Mouse (Mus musculus) fat pad, adult 2 months (tissue): ENCODE results near the gene Slc3a1.

ENCODE experiments used
- DNase-seq: peaks from one replicate; pipeline ENCODE4 v3.0.0-alpha.2; 2011; ENCODE audit warnings: low read depth, low spot score; ENCODE audit errors: extremely low read depth

The Slc3a1 gene

DNA sequence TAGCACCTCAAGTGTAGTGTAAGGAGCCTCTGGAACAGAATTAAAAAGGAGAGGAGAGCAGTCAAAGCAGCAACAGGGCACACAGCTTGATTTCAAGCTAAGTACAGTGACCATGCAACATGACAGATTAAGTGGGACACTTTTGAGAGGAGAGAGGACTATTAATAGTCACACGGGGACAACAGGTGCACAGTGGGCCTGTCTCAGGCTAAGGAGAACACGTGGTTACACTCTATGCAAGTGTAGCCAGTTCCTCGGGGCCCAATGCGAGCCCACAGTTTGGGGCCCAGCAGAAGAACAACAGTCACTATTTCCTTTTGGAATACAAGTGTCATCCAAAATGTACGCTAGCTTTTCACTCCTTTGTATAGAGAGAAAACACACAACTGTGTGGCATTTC lies 59.4 kb downstream of the Slc3a1 start:
- no peak for DNase-seq

DNA sequence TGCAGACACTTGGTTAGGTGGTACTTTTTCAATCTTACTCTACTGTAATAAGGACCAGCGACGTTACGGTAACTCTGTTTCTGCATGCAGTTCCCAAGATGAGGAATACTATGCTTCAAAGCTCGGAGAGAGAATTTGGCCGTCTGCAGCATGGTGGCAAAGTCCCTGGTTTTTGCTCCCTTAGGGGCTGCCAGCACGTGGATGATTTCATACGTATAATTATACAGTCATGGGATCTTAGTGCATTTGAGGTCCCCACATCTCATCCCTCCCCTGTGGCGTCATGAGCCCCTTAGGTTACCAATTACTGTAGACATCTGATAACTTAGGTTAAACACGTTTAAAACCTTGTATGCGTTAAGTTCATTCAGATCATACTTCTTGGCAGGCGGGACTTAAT lies 60.2 kb downstream of the Slc3a1 start:
- DNase-seq = no peak

DNA sequence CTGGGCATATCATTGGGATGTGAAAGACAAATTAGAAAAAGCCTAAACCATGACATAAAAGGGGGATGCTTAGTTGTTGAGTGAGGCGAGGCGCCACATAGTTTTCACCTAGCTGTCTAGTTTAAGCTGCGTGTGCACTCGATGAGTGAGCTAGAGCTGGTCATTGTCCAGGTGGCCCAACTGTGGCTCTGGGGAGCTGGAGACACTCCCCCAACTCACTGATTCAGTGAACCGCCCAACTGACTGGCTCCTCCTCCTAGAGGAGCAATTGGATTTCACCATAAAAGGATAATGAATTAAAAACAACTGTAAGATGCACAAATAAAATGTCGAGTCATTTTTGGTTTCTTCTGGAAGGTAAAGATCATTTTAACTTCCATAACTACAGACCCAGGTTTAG lies 60.8 kb downstream of the Slc3a1 start:
- no peak for DNase-seq

GRCm38 (mm10) chr17:85089621-85090020 lies 61.4 kb downstream of the Slc3a1 start:
- no peak for DNase-seq

- peak; percentile 86 for DNase-seq
These were observed 62.2 kb downstream of the Slc3a1 start, which contains the start of the genes Prepl and Camkmt for GRCm38 (mm10) chr17:85090120-85091099. Gene Prepl (minus strand): TSS chr17:85090241. Gene Camkmt (plus strand): TSS chr17:85090552.

GRCm38 (mm10) chr17:85091762-85092161 lies 63.6 kb downstream of the Slc3a1 start:
- DNase-seq = no peak

DNA sequence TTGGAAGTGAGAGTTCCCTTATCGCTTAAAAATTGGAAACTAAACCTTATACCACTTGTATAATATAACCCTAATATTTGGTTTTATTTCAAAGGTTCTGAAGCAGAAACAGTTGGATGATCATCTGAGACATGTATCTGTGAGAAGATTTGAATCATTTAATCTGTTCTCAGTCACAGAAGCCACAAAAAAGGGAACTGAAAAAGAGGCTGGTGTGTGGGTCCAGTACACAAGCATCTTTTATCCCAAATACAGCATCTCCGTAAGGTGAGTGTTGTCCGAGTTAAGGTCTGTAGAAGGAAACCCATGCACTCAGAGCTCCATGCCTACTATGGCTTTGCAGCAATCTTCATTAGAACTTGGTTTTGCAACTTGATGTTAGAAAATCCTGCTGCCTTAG lies 68.2 kb downstream of the Slc3a1 start:
- DNase-seq = no peak

DNA sequence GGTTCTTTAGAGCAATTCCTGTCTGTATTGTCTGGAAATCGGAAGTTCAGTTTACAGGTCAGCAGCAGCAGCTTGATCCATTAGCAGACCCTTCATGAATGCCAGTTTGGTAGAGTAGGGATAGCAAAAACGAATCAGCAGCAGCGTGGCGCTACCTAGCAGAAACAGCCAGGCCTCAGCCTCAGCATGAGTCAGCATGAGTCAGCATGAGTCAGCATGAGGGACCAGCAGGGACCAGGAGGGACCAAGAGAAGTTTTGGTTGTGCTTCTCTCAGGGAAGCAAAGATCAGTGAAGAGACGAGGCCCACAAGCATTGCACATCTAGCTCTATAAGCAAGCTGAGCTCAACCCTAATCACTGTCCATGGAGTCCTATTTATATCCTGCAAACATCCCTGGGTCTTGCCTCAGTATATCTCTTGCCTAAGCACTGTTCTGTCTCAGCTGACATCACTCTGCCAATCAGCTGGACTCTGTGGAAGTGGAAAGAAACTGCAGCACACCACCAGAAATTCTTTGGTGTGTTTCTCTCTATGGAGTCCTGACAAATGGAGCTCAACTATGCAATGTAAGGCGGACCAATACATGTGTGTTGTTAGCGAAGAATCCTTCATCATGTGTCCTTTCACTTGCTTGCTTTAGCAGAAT lies 70.6 kb downstream of the Slc3a1 start:
- no peak for DNase-seq

- DNase-seq = peak; percentile 69
These were observed 72.1 kb downstream of the Slc3a1 start for GRCm38 (mm10) chr17:85100232-85100631.

DNA sequence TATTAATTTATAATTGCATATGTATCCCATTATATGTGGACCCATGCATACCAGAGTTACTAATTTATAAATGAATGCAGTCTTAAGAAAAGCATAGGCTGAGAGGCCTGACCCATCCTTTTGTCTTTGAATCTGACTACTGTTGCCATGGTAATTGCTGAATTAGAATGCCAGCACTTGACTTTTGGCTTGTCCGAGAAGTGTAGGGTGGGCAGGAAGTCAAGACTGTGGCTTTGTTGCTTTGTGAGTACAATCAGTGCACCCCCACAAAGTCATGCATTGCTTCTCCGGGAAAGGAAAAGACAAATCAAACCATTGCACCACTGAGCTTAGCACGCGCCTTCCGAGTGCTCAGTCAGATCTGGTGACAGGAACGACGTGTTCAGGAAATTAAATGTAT lies 73.6 kb downstream of the Slc3a1 start:
- DNase-seq = no peak

GRCm38 (mm10) chr17:85103310-85103709 lies 75.1 kb downstream of the Slc3a1 start:
- no peak for DNase-seq

DNA sequence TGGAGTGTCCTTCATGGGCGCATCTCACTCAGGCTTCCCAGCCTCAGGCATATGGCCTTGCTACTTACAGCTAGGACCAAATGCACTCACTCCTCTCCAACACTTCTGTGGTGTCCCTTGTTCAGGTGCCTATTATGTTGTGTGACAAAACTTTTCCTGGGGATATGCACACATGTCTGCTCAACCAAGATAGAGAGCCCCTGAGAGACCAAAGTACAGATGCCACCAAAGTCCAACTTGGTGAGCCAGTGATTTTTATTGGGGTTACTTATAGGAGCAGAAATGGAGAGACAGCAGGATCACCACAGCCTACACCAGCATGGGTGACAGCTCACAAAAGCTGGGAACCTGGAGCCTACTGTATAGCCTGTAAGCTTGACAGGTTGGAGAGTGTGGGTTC lies 82.5 kb downstream of the Slc3a1 start:
- no peak for DNase-seq

- DNase-seq = no peak
These were observed 85.3 kb downstream of the Slc3a1 start for GRCm38 (mm10) chr17:85113441-85113840.
